ENCODE assay signal across 10 mouse cellular contexts in genomic region chr2:119270286-119270642, GRCm38 (mm10). TPM values are rescaled to one million over a fixed set of nuclear protein-coding genes. Genes with fewer than 3 reads are reported as not detected.
DNase-seq lines count a peak whose midpoint lies in the region; ATAC-seq lines count a peak whose summit lies in the region.
"Had no signal": no experiment of that assay in that cellular context is flagged by ENCODE, and none has a peak within 500 bp of the region (broad histone marks: within the 10 kb centered on the region; RNA-seq: fewer than 3 reads in every experiment).

No protein-coding gene starts in this region.

- no peak overlapping the region for H3K27ac ChIP-seq in heart, embryonic 16.5 days (ENCODE audit: low read length)
- no peak overlapping the region for H3K27ac ChIP-seq in embryonic facial prominence, embryonic 12.5 days
- H3K27ac ChIP-seq in intestine, embryonic 16.5 days (ENCODE audit: low read length) = no peak overlapping the region
- 0 out of 2 replicates have a peak overlapping the region, but pooled peaks have one; percentile 32 for H3K27ac ChIP-seq in midbrain, embryonic 14.5 days (replicated peaks; ENCODE audit: low read depth, low read length)

- no peak for DNase-seq in heart, adult 9 months (ENCODE audit: low spot score in 2 of 2)
- DNase-seq in midbrain, embryonic 14.5 days = no peak
- DNase-seq in cerebellum, adult 18-20 months = no peak
- DNase-seq in spleen, postnatal 14 days (ENCODE audit: low spot score in 2 of 2) = no peak

- WGBS in heart, embryonic 16.5 days = 55% methylated on average over 9 of the region's 9 CpGs
- WGBS in embryonic facial prominence, embryonic 12.5 days = 44% methylated on average over 9 of the region's 9 CpGs
- 53% methylated on average over 9 of the region's 9 CpGs for WGBS in intestine, embryonic 16.5 days
- WGBS in midbrain, embryonic 14.5 days = 44% methylated on average over 9 of the region's 9 CpGs

- no peaks in the 10 kb centered on the region for H3K36me3 ChIP-seq in heart, embryonic 16.5 days (ENCODE audit: control insufficient read depth, insufficient read depth)
- no peaks in the 10 kb centered on the region for H3K36me3 ChIP-seq in embryonic facial prominence, embryonic 12.5 days
- H3K36me3 ChIP-seq in intestine, embryonic 16.5 days (ENCODE audit: control insufficient read depth, insufficient read depth, low read length) = no peaks in the 10 kb centered on the region
- H3K36me3 ChIP-seq in midbrain, embryonic 14.5 days (ENCODE audit: control insufficient read depth, insufficient read depth, low read length) = no peaks in the 10 kb centered on the region

- H3K4me3 ChIP-seq in heart, embryonic 16.5 days (ENCODE audit: low read length) = peak overlapping the region; percentile 66; the same call in 1 of the 2 replicates
- peak overlapping the region; percentile 57 for H3K4me3 ChIP-seq in embryonic facial prominence, embryonic 12.5 days
- peak overlapping the region; percentile 68 for H3K4me3 ChIP-seq in intestine, embryonic 16.5 days (ENCODE audit: low read length)
- peak overlapping the region; percentile 67 for H3K4me3 ChIP-seq in midbrain, embryonic 14.5 days (replicated peaks; ENCODE audit: low read depth, low read length)

- H3K9ac ChIP-seq in heart, embryonic 16.5 days (ENCODE audit: low read length) = no peak overlapping the region
- H3K9ac ChIP-seq in embryonic facial prominence, embryonic 12.5 days = no peak overlapping the region
- peak overlapping the region; percentile 74 for H3K9ac ChIP-seq in intestine, embryonic 16.5 days (ENCODE audit: low read depth, low read length)
- peak overlapping the region; percentile 85; the same call in 1 of the 2 replicates for H3K9ac ChIP-seq in midbrain, embryonic 14.5 days (replicated peaks; ENCODE audit: low read length)

- H3K4me2 ChIP-seq in heart, embryonic 16.5 days (ENCODE audit: low read depth, low read length) = peak overlapping the region; percentile 96; the same call in 1 of the 2 replicates
- H3K4me2 ChIP-seq in embryonic facial prominence, embryonic 12.5 days (replicated peaks) = peak overlapping the region; percentile 96
- H3K4me2 ChIP-seq in intestine, embryonic 16.5 days (ENCODE audit: low read depth, low read length) = peak overlapping the region; percentile 100
- H3K4me2 ChIP-seq in midbrain, embryonic 14.5 days (ENCODE audit: low read length) = peak overlapping the region; percentile 77

- H3K9me3 ChIP-seq in heart, embryonic 16.5 days (replicated peaks; ENCODE audit: control insufficient read depth, low read length) = no peaks in the 10 kb centered on the region
- H3K9me3 ChIP-seq in embryonic facial prominence, embryonic 12.5 days = no peaks in the 10 kb centered on the region
- no peaks in the 10 kb centered on the region for H3K9me3 ChIP-seq in intestine, embryonic 16.5 days (ENCODE audit: control insufficient read depth, low read length)
- no peaks in the 10 kb centered on the region for H3K9me3 ChIP-seq in midbrain, embryonic 14.5 days (ENCODE audit: control insufficient read depth, low read length)

- 0 out of 2 replicates have a peak, but pooled peaks cover 2% of the 10 kb centered on the region for H3K4me1 ChIP-seq in heart, embryonic 16.5 days (ENCODE audit: control insufficient read depth, insufficient read depth, low read length)
- H3K4me1 ChIP-seq in embryonic facial prominence, embryonic 12.5 days = 0 out of 2 replicates have a peak, but pooled peaks cover 3% of the 10 kb centered on the region
- peaks cover 14% of the 10 kb centered on the region for H3K4me1 ChIP-seq in intestine, embryonic 16.5 days (ENCODE audit: control insufficient read depth, insufficient read depth, low read length)
- peaks cover 18% of the 10 kb centered on the region; the same call in 1 of the 2 replicates for H3K4me1 ChIP-seq in midbrain, embryonic 14.5 days (ENCODE audit: control insufficient read depth, insufficient read depth, low read length)

- H3K27me3 ChIP-seq in heart, embryonic 16.5 days (ENCODE audit: control insufficient read depth, insufficient read depth, low read length) = peaks cover 11% of the 10 kb centered on the region
- peaks cover 25% of the 10 kb centered on the region for H3K27me3 ChIP-seq in embryonic facial prominence, embryonic 12.5 days
- peaks cover 6% of the 10 kb centered on the region; the same call in 1 of the 2 replicates for H3K27me3 ChIP-seq in intestine, embryonic 16.5 days (replicated peaks; ENCODE audit: control insufficient read depth, insufficient read depth, low read length)
- no peaks in the 10 kb centered on the region for H3K27me3 ChIP-seq in midbrain, embryonic 14.5 days (ENCODE audit: control insufficient read depth, insufficient read depth, low read length)

- no peak for ATAC-seq in heart, embryonic 16.5 days (replicated peaks; ENCODE audit: extremely low read depth, insufficient read depth, low FRiP score)
- no peak for ATAC-seq in embryonic facial prominence, embryonic 12.5 days (ENCODE audit: insufficient number of reproducible peaks, insufficient read depth, low FRiP score, low TSS enrichment)
- ATAC-seq in intestine, embryonic 16.5 days = no peak
- no peak for ATAC-seq in midbrain, embryonic 14.5 days (ENCODE audit: low FRiP score, low TSS enrichment)
- ATAC-seq in granulocyte monocyte progenitor cell, adult 5-6 weeks (replicated peaks; ENCODE audit: poor library complexity, severe bottlenecking) = no peak

RNA-seq across cellular contexts. Expression of gene Rhov, which starts 0.8 kb away (rescaled TPM):
- 1.0 and 1.3 TPM in 2 replicates for polyA plus RNA-seq in heart, embryonic 16.5 days (2015; fragmentation: Nextera tagmentation; extraction: Ambion mirVana)
- polyA plus RNA-seq in embryonic facial prominence, embryonic 12.5 days (2016; fragmentation: Nextera tagmentation; extraction: Ambion mirVana) = 5.7 and 6.9 TPM in 2 replicates
- 3.9 and 4.1 TPM in 2 replicates for polyA plus RNA-seq in intestine, embryonic 16.5 days (2015; fragmentation: Nextera tagmentation; extraction: Ambion mirVana)
- polyA plus RNA-seq in midbrain, embryonic 14.5 days (2014; fragmentation: Nextera tagmentation; extraction: Ambion mirVana) = 19.9 and 27.1 TPM in 2 replicates
- not detected in 2 replicates for total RNA-seq in granulocyte monocyte progenitor cell, adult 5-6 weeks (2014; fragmentation: Nextera tagmentation)
- total RNA-seq in granulocyte monocyte progenitor cell, adult 5-6 weeks (2017) = 0.26 and 0.65 TPM in 2 replicates
- total RNA-seq: MEL had no signal

RNA-seq across cellular contexts. Expression of gene Vps18, which starts 18.3 kb away (rescaled TPM):
- 13.3 and 13.6 TPM in 2 replicates for polyA plus RNA-seq in heart, embryonic 16.5 days (2015; fragmentation: Nextera tagmentation; extraction: Ambion mirVana)
- polyA plus RNA-seq in embryonic facial prominence, embryonic 12.5 days (2016; fragmentation: Nextera tagmentation; extraction: Ambion mirVana) = 23.8 and 23.9 TPM in 2 replicates
- polyA plus RNA-seq in intestine, embryonic 16.5 days (2015; fragmentation: Nextera tagmentation; extraction: Ambion mirVana) = 25.5 and 29.6 TPM in 2 replicates
- 19.3 and 22.6 TPM in 2 replicates for polyA plus RNA-seq in midbrain, embryonic 14.5 days (2014; fragmentation: Nextera tagmentation; extraction: Ambion mirVana)
- 11.3 and 14.8 TPM in 2 replicates for total RNA-seq in granulocyte monocyte progenitor cell, adult 5-6 weeks (2014; fragmentation: Nextera tagmentation)
- 17.2 and 21.1 TPM in 2 replicates for total RNA-seq in granulocyte monocyte progenitor cell, adult 5-6 weeks (2017)

RNA-seq across cellular contexts. Expression of gene Spint1, which starts 33.1 kb away (rescaled TPM):
- polyA plus RNA-seq in heart, embryonic 16.5 days (2015; fragmentation: Nextera tagmentation; extraction: Ambion mirVana) = 3.7 and 5.1 TPM in 2 replicates
- polyA plus RNA-seq in embryonic facial prominence, embryonic 12.5 days (2016; fragmentation: Nextera tagmentation; extraction: Ambion mirVana) = 8.8 and 10.6 TPM in 2 replicates
- polyA plus RNA-seq in intestine, embryonic 16.5 days (2015; fragmentation: Nextera tagmentation; extraction: Ambion mirVana) = 114 and 132 TPM in 2 replicates
- 0.26 and 0.74 TPM in 2 replicates for polyA plus RNA-seq in midbrain, embryonic 14.5 days (2014; fragmentation: Nextera tagmentation; extraction: Ambion mirVana)
- total RNA-seq in granulocyte monocyte progenitor cell, adult 5-6 weeks (2014; fragmentation: Nextera tagmentation) = not detected in 2 replicates
- 0.15 TPM in 1 of 2 replicates, not detected in the other for total RNA-seq in granulocyte monocyte progenitor cell, adult 5-6 weeks (2017)
- total RNA-seq: MEL had no signal

RNA-seq across cellular contexts. Expression of gene Ppp1r14d, which starts 40.6 kb away (rescaled TPM):
- polyA plus RNA-seq in heart, embryonic 16.5 days (2015; fragmentation: Nextera tagmentation; extraction: Ambion mirVana) = 0.18 and 0.26 TPM in 2 replicates
- 0.28 TPM in 1 of 2 replicates, not detected in the other for polyA plus RNA-seq in embryonic facial prominence, embryonic 12.5 days (2016; fragmentation: Nextera tagmentation; extraction: Ambion mirVana)
- 30.1 and 35.2 TPM in 2 replicates for polyA plus RNA-seq in intestine, embryonic 16.5 days (2015; fragmentation: Nextera tagmentation; extraction: Ambion mirVana)
- polyA plus RNA-seq in midbrain, embryonic 14.5 days (2014; fragmentation: Nextera tagmentation; extraction: Ambion mirVana) = not detected in 2 replicates
- not detected in 2 replicates for total RNA-seq in granulocyte monocyte progenitor cell, adult 5-6 weeks (2014; fragmentation: Nextera tagmentation)
- not detected in 2 replicates for total RNA-seq in granulocyte monocyte progenitor cell, adult 5-6 weeks (2017)
- total RNA-seq: layer of hippocampus, postnatal 25 days; MEL had no signal

RNA-seq across cellular contexts. Expression of gene Dll4, which starts 55.3 kb away (rescaled TPM):
- polyA plus RNA-seq in heart, embryonic 16.5 days (2015; fragmentation: Nextera tagmentation; extraction: Ambion mirVana) = 14.1 TPM in 2 replicates
- 5.1 and 5.7 TPM in 2 replicates for polyA plus RNA-seq in embryonic facial prominence, embryonic 12.5 days (2016; fragmentation: Nextera tagmentation; extraction: Ambion mirVana)
- polyA plus RNA-seq in intestine, embryonic 16.5 days (2015; fragmentation: Nextera tagmentation; extraction: Ambion mirVana) = 8.4 and 8.7 TPM in 2 replicates
- polyA plus RNA-seq in midbrain, embryonic 14.5 days (2014; fragmentation: Nextera tagmentation; extraction: Ambion mirVana) = 4.0 and 4.4 TPM in 2 replicates
- total RNA-seq in granulocyte monocyte progenitor cell, adult 5-6 weeks (2014; fragmentation: Nextera tagmentation) = not detected in 2 replicates
- total RNA-seq in granulocyte monocyte progenitor cell, adult 5-6 weeks (2017) = not detected in 2 replicates
- total RNA-seq: MEL had no signal

Comparison
In these comparisons a context has a peak if more than half of its experiments do, and no peak if none do; other contexts are left out.
1. H3K9ac ChIP-seq: peak in intestine, embryonic 16.5 days (single experiment) and midbrain, embryonic 14.5 days (single experiment); none in heart, embryonic 16.5 days (single experiment) and embryonic facial prominence, embryonic 12.5 days (single experiment).
2. Peak in every context shown above with its lines, with median percentiles within 50 percentile points of each other: H3K4me2 ChIP-seq and H3K4me3 ChIP-seq.